Mouse (Mus musculus) liver, postnatal 0 days (tissue): Measurements from ENCODE around the gene Apol9b.

Experiments used
- CTCF ChIP-seq: sonication (generic); IDR thresholded peaks from 2 replicates; pipeline ENCODE4 v1.5.1; 2016; ENCODE audit warnings: antibody characterized with exemption, low read depth
- EP300 ChIP-seq: IDR thresholded peaks from 2 replicates; pipeline ENCODE4 v1.6.1; 2016; ENCODE audit warnings: antibody characterized with exemption, low read depth, mild to moderate bottlenecking

- no peak for TF ChIP-seq CTCF
- TF ChIP-seq EP300, result no peak
Measured at GRCm38 (mm10) chr15:77770341-77770740, 41.5 kb downstream of the Apol9b start.
